Mouse (Mus musculus) heart, postnatal 0 days (tissue): ENCODE data around the gene Krtap7-1. TPM values are rescaled to one million over a fixed set of nuclear protein-coding genes. Genes with fewer than 3 reads are reported as not detected.

ENCODE experiments used
- ATAC-seq: fragments of 200-750 bp; cut with Nextera tagmentation; 2 replicates; pipeline ENCODE4 v1.8.0; 2017; ENCODE audit warnings: low read depth, moderate number of reproducible peaks, moderate library complexity; ENCODE audit not compliant: insufficient read depth
- DNase-seq: peaks from one replicate; pipeline ENCODE4 v3.0.0-alpha.2; 2016; ENCODE audit warnings: low spot score
- H3K27ac ChIP-seq: fragments of 300-500 bp; sonication (generic); 2 replicates; pipeline ENCODE4 v1.5.1; 2014; ENCODE audit warnings: low read depth, mild to moderate bottlenecking
- H3K27me3 ChIP-seq: fragments of 300-500 bp; sonication (generic); 2 replicates; pipeline ENCODE4 v1.6.1; 2014; ENCODE audit warnings: low read length, mixed read lengths; ENCODE audit not compliant: control insufficient read depth, insufficient read depth
- H3K36me3 ChIP-seq: fragments of 300-500 bp; sonication (generic); replicated peaks from 2 replicates; pipeline ENCODE4 v1.6.1; 2014; ENCODE audit warnings: low read length, mixed read lengths; ENCODE audit not compliant: control insufficient read depth, insufficient read depth
- H3K4me1 ChIP-seq: fragments of 300-500 bp; sonication (generic); 2 replicates; pipeline ENCODE4 v1.6.1; 2014; ENCODE audit warnings: antibody characterized with exemption; ENCODE audit not compliant: control insufficient read depth, insufficient read depth
- H3K4me2 ChIP-seq: fragments of 300-500 bp; sonication (generic); 2 replicates; pipeline ENCODE4 v1.6.1; 2014; ENCODE audit warnings: low read depth, mild to moderate bottlenecking, low read length, moderate library complexity
- H3K4me3 ChIP-seq: fragments of 300-500 bp; sonication (generic); 2 replicates; pipeline ENCODE4 v1.5.1; 2014; ENCODE audit warnings: low read depth, low read length
- H3K9ac ChIP-seq: fragments of 300-500 bp; sonication (generic); replicated peaks from 2 replicates; pipeline ENCODE4 v1.6.1; 2014; ENCODE audit warnings: low read depth, low read length, mixed read lengths
- H3K9me3 ChIP-seq: fragments of 300-500 bp; sonication (generic); replicated peaks from 2 replicates; pipeline ENCODE4 v1.6.1; 2016; ENCODE audit warnings: low read length; ENCODE audit not compliant: control insufficient read depth
- CTCF ChIP-seq: IDR thresholded peaks from 2 replicates; pipeline ENCODE4 v1.5.1; 2016; ENCODE audit warnings: antibody characterized with exemption, control low read depth, low read depth
- EP300 ChIP-seq: IDR thresholded peaks from 2 replicates; pipeline ENCODE4 v1.6.1; 2016; ENCODE audit warnings: antibody characterized with exemption, low read depth
- WGBS: fragments of 180-500 bp; shearing (Covaris S2); extraction: QIAGEN DNeasy Blood & Tissue Kit; methylation state at CpG from one replicate; pipeline ENCODE4 v1.1.7; 2014; 5-methylcytosine and 5-hydroxymethylcytosine counted together
- polyA plus RNA-seq: library from polyadenylated mRNA; unstranded; fragments of >200 nt; fragmentation: Nextera tagmentation; extraction: Ambion mirVana; gene quantifications from 2 replicates; pipeline ENCODE4 v1.2.1, GENCODE M21; 2015
- total RNA-seq: library from RNA; depleted of rRNA; stranded (reverse); fragments of >200 nt; gene quantifications from 2 replicates; pipeline ENCODE4 v1.2.3, GENCODE M21; 2014; ENCODE audit warnings: low replicate concordance; rRNA removed

The Krtap7-1 gene
- not detected in 2 replicates for total RNA-seq
- not detected in 2 replicates for polyA plus RNA-seq

GRCm38 (mm10) chr16:89508223-89508622, at the start of gene Krtap7-1:
Krtap7-1 (minus strand) TSS chr16:89508323.
- no peak within 1 kb of the TSS for H3K4me2 ChIP-seq
- 0 out of 2 replicates have a peak, but pooled peaks cover 5% of the 10 kb centered on the region for H3K27me3 ChIP-seq
- DNase-seq (no peak), ATAC-seq (no peak)
- H3K9me3 ChIP-seq, result no peaks in the 10 kb centered on the region
- H3K4me1 ChIP-seq, result no peaks in the 10 kb centered on the region
- H3K9ac ChIP-seq, result no peak within 1 kb of the TSS
- TF ChIP-seq CTCF (no peak), EP300 (no peak)
- WGBS, result 74% methylated on average over 4 of the region's 4 CpGs
- H3K36me3 ChIP-seq, result no peaks in the 10 kb centered on the region
- no peak within 1 kb of the TSS for H3K4me3 ChIP-seq
- H3K27ac ChIP-seq, result no peak within 1 kb of the TSS

- Histone ChIP-seq H3K4me2 (no peak overlapping the region), H3K36me3 (no peaks in the 10 kb centered on the region), H3K9me3 (no peaks in the 10 kb centered on the region), H3K9ac (no peak overlapping the region), H3K27me3 (no peaks in the 10 kb centered on the region), H3K4me1 (no peaks in the 10 kb centered on the region), H3K4me3 (no peak overlapping the region), H3K27ac (no peak overlapping the region)
- ATAC-seq (peak; percentile 79), DNase-seq (peak; percentile 78)
- TF ChIP-seq EP300, result no peak
- TF ChIP-seq CTCF, result no peak
These were observed 42.2 kb upstream of the Krtap7-1 start for GRCm38 (mm10) chr16:89550298-89550697.

GRCm38 (mm10) chr16:89538031-89538484, 29.9 kb upstream of the Krtap7-1 start:
- H3K27me3 ChIP-seq, result no peaks in the 10 kb centered on the region
- no peaks in the 10 kb centered on the region for H3K36me3 ChIP-seq
- no peak overlapping the region for H3K4me3 ChIP-seq
- H3K9me3 ChIP-seq, result no peaks in the 10 kb centered on the region
- ATAC-seq (no peak), DNase-seq (no peak)
- TF ChIP-seq CTCF (no peak), EP300 (no peak)
- no peak overlapping the region for H3K27ac ChIP-seq
- no peak overlapping the region for H3K9ac ChIP-seq
- WGBS, result 76% methylated on average over 5 of the region's 5 CpGs
- H3K4me1 ChIP-seq, result no peaks in the 10 kb centered on the region
- no peak overlapping the region for H3K4me2 ChIP-seq

- WGBS, result 93% methylated on average over 6 of the region's 6 CpGs
These were observed 29.2 kb upstream of the Krtap7-1 start for GRCm38 (mm10) chr16:89537349-89537748.

GRCm38 (mm10) chr16:89530547-89530946, 22.4 kb upstream of the Krtap7-1 start:
- H3K4me3 ChIP-seq, result no peak overlapping the region
- H3K4me2 ChIP-seq, result no peak overlapping the region
- no peak overlapping the region for H3K9ac ChIP-seq
- ATAC-seq (no peak), DNase-seq (no peak)
- no peaks in the 10 kb centered on the region for H3K36me3 ChIP-seq
- H3K4me1 ChIP-seq, result no peaks in the 10 kb centered on the region
- no peak overlapping the region for H3K27ac ChIP-seq
- H3K9me3 ChIP-seq, result no peaks in the 10 kb centered on the region
- H3K27me3 ChIP-seq, result no peaks in the 10 kb centered on the region
- TF ChIP-seq CTCF (no peak), EP300 (no peak)
- 57% methylated on average over 7 of the region's 7 CpGs for WGBS

More at GRCm38 (mm10) chr16:89537349-89537748, 29.2 kb upstream of the Krtap7-1 start:
- Histone ChIP-seq H3K9me3 (no peaks in the 10 kb centered on the region), H3K4me2 (no peak overlapping the region), H3K4me3 (no peak overlapping the region), H3K4me1 (no peaks in the 10 kb centered on the region), H3K36me3 (no peaks in the 10 kb centered on the region), H3K27me3 (no peaks in the 10 kb centered on the region), H3K9ac (no peak overlapping the region), H3K27ac (no peak overlapping the region)
- ATAC-seq (no peak), DNase-seq (no peak)
- TF ChIP-seq CTCF, result no peak
- TF ChIP-seq EP300, result no peak

- no peak for DNase-seq
- Histone ChIP-seq H3K4me1 (no peaks in the 10 kb centered on the region), H3K27me3 (no peaks in the 10 kb centered on the region), H3K36me3 (no peaks in the 10 kb centered on the region), H3K4me2 (no peak overlapping the region), H3K9me3 (no peaks in the 10 kb centered on the region), H3K9ac (no peak overlapping the region), H3K27ac (no peak overlapping the region), H3K4me3 (no peak overlapping the region)
- no peak for ATAC-seq
- WGBS, result 76% methylated on average over 7 of the region's 7 CpGs
- TF ChIP-seq CTCF (no peak), EP300 (no peak)
These were observed 21.7 kb upstream of the Krtap7-1 start for GRCm38 (mm10) chr16:89529846-89530245.
